Mouse (Mus musculus) liver, postnatal 0 days (tissue): Measurements from ENCODE around the gene Bnip1.

Experiments
- CTCF ChIP-seq: sonication (generic); IDR thresholded peaks from 2 replicates; pipeline ENCODE4 v1.5.1; 2016; ENCODE audit warnings: antibody characterized with exemption, low read depth
- EP300 ChIP-seq: IDR thresholded peaks from 2 replicates; pipeline ENCODE4 v1.6.1; 2016; ENCODE audit warnings: antibody characterized with exemption, low read depth, mild to moderate bottlenecking

- TF ChIP-seq EP300 (no peak), CTCF (no peak)
Measured at GRCm38 (mm10) chr17:26839718-26840438, 59.0 kb downstream of the Bnip1 start.
